Mouse (Mus musculus): Measurements from ENCODE around the gene Stx18. TPM values are rescaled to one million over a fixed set of nuclear protein-coding genes. Genes with fewer than 3 reads are reported as not detected.

Stx18 gene
- polyA plus RNA-seq, 1 experiment from 2014 or later: 53.2 TPM

DNA sequence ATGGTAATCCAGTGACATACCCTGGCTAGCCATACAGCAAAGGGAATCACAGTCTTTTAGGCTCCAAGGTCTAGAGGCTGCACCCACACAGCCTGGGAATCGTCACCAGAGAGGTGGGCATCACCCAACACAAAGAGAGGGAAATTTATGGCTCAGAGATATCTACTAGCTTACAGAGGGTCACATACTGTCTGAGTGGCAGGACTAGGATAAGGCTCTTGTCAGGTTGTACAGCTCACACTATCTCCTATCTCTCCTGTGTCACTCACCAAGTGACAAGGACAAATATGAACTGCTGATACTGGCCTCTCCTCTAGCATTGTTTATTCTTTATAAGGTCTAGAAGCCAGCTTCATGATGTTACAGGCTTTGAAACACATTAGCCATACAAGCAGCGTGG lies 90.8 kb downstream of the Stx18 start:
- no peak for ATAC-seq (ENCODE audit: insufficient read depth, low FRiP score, low TSS enrichment)
- H3K9ac ChIP-seq (ENCODE audit: low read length): no peak overlapping the region
- H3K36me3 ChIP-seq (ENCODE audit: control insufficient read depth, insufficient read depth, low read length): peaks cover 3% of the 10 kb centered on the region
- no peaks in the 10 kb centered on the region for H3K9me3 ChIP-seq (ENCODE audit: control insufficient read depth, low read length)
- no peaks in the 10 kb centered on the region for H3K27me3 ChIP-seq (ENCODE audit: control insufficient read depth, insufficient read depth, low read length)
- no peak overlapping the region for H3K27ac ChIP-seq (ENCODE audit: low read depth, low read length)
- no peaks in the 10 kb centered on the region for H3K4me1 ChIP-seq (ENCODE audit: control insufficient read depth, insufficient read depth, low read length)
- DNase-seq (ENCODE audit: low spot score): no peak
- H3K4me3 ChIP-seq (ENCODE audit: low read depth, low read length): no peak overlapping the region
- WGBS: 94% methylated on average over 2 of the region's 2 CpGs
- no peak overlapping the region for H3K4me2 ChIP-seq (ENCODE audit: low read depth)

DNA sequence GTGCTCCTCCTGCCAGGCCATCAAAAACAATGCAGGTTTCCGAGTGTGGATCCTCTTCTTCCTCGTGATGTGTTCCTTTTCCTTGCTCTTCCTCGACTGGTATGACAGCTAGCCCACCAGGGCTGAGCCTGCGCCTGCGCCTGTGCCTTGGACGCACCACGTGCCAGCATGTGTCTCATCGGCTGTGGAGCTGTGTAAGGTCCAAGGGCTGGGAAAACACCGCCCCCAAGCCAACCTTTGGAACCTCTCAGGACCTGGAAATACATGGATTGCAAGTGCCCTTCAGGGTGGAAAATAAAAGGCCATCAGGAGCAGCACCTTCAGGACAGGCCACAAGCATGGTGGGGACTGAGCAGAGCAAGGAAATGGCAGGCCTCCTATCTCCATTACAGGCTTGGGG lies 97.7 kb downstream of the Stx18 start:
- 95% methylated on average over 9 of the region's 9 CpGs for WGBS
- Histone ChIP-seq H3K4me3 (ENCODE audit: low read depth, low read length) (no peak overlapping the region), H3K27ac (ENCODE audit: low read depth, low read length) (no peak overlapping the region), H3K4me1 (ENCODE audit: control insufficient read depth, insufficient read depth, low read length) (no peaks in the 10 kb centered on the region), H3K9me3 (ENCODE audit: control insufficient read depth, low read length) (no peaks in the 10 kb centered on the region), H3K9ac (ENCODE audit: low read length) (no peak overlapping the region), H3K4me2 (ENCODE audit: low read depth) (no peak overlapping the region), H3K27me3 (ENCODE audit: control insufficient read depth, insufficient read depth, low read length) (no peaks in the 10 kb centered on the region), H3K36me3 (ENCODE audit: control insufficient read depth, insufficient read depth, low read length) (peaks cover 18% of the 10 kb centered on the region)
- DNase-seq (ENCODE audit: low spot score) (no peak), ATAC-seq (ENCODE audit: insufficient read depth, low FRiP score, low TSS enrichment) (no peak)

DNA sequence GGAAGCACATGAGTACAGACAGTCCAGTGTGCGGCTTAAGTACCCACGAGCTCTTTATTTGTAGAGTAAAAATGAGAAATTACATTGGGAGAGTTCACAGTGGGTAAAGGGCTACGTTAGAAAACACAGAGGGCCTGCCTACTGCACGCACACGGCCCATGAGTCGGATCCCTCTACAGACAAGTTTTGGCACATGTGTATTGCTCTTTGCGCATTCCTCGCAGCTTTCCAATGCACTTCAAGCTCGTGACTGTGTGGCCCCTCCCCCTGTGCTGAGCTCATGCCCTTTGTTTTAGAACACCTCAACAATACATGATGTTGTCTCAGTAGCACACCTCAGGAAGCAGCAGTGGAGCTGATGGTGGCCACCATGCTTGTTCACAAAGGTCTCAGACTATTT lies 98.6 kb downstream of the Stx18 start:
- Histone ChIP-seq H3K27me3 (ENCODE audit: control insufficient read depth, insufficient read depth, low read length) (no peaks in the 10 kb centered on the region), H3K4me3 (ENCODE audit: low read depth, low read length) (no peak overlapping the region), H3K4me2 (ENCODE audit: low read depth) (no peak overlapping the region), H3K9ac (ENCODE audit: low read length) (no peak overlapping the region), H3K4me1 (ENCODE audit: control insufficient read depth, insufficient read depth, low read length) (no peaks in the 10 kb centered on the region), H3K9me3 (ENCODE audit: control insufficient read depth, low read length) (no peaks in the 10 kb centered on the region), H3K27ac (ENCODE audit: low read depth, low read length) (no peak overlapping the region), H3K36me3 (ENCODE audit: control insufficient read depth, insufficient read depth, low read length) (peaks cover 21% of the 10 kb centered on the region)
- 91% methylated on average over 9 of the region's 9 CpGs for WGBS
- ATAC-seq (ENCODE audit: insufficient read depth, low FRiP score, low TSS enrichment) (no peak), DNase-seq (ENCODE audit: low spot score) (no peak)

DNA sequence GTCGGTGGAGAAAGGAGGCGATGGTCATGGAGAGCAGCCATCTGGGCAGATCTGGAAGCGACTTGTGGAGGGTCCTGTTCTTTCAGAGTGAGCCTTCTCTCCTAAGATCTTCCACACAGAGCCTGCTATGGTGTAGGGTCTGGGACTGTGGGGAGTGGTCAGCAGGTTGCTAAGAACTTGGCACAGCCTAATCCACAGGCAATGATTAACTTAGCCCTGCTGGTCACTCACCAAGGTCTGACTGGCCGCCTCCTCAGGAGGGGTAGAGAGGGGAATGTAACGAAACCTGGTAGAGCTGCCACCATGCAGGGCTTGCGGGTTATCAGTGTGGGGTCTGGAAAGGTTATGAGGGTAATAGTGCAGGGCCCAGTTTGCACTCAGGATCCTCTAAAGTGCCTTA lies 102.4 kb downstream of the Stx18 start:
- ATAC-seq (ENCODE audit: insufficient read depth, low FRiP score, low TSS enrichment) (no peak), DNase-seq (ENCODE audit: low spot score) (no peak)
- WGBS: 89% methylated on average over 6 of the region's 6 CpGs
- peaks cover 23% of the 10 kb centered on the region for H3K36me3 ChIP-seq (ENCODE audit: control insufficient read depth, insufficient read depth, low read length)
- no peaks in the 10 kb centered on the region for H3K9me3 ChIP-seq (ENCODE audit: control insufficient read depth, low read length)
- no peaks in the 10 kb centered on the region for H3K4me1 ChIP-seq (ENCODE audit: control insufficient read depth, insufficient read depth, low read length)
- H3K27ac ChIP-seq (ENCODE audit: low read depth, low read length): no peak overlapping the region
- no peak overlapping the region for H3K4me3 ChIP-seq (ENCODE audit: low read depth, low read length)
- no peak overlapping the region for H3K4me2 ChIP-seq (ENCODE audit: low read depth)
- H3K9ac ChIP-seq (ENCODE audit: low read length): no peak overlapping the region
- H3K27me3 ChIP-seq (ENCODE audit: control insufficient read depth, insufficient read depth, low read length): no peaks in the 10 kb centered on the region

DNA sequence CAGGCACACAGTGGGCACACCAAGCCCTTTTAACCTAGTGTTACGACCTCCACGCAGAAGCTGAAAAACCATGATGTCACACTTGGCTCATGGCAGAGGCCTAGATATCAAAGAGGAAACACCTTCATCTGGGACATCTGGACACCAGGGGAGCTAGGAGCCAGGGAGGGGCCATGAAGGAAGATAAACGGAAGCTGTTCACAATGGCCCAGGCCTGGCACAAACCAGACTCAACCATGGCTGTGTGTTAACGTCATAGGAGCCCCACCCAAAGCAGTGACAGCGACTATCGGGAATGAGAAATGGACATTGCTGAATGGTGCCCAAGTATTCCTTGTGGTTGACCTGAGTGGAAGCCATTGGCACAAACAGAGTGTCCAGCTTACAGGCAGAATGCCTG lies 108.0 kb downstream of the Stx18 start:
- DNase-seq (ENCODE audit: low spot score): no peak
- Histone ChIP-seq H3K4me2 (ENCODE audit: low read depth) (no peak overlapping the region), H3K27ac (ENCODE audit: low read depth, low read length) (no peak overlapping the region), H3K4me3 (ENCODE audit: low read depth, low read length) (no peak overlapping the region), H3K4me1 (ENCODE audit: control insufficient read depth, insufficient read depth, low read length) (no peaks in the 10 kb centered on the region), H3K9ac (ENCODE audit: low read length) (no peak overlapping the region), H3K36me3 (ENCODE audit: control insufficient read depth, insufficient read depth, low read length) (peaks cover 26% of the 10 kb centered on the region), H3K9me3 (ENCODE audit: control insufficient read depth, low read length) (no peaks in the 10 kb centered on the region), H3K27me3 (ENCODE audit: control insufficient read depth, insufficient read depth, low read length) (no peaks in the 10 kb centered on the region)
- ATAC-seq (ENCODE audit: insufficient read depth, low FRiP score, low TSS enrichment): no peak
- WGBS: 90% methylated on average over 6 of the region's 6 CpGs

DNA sequence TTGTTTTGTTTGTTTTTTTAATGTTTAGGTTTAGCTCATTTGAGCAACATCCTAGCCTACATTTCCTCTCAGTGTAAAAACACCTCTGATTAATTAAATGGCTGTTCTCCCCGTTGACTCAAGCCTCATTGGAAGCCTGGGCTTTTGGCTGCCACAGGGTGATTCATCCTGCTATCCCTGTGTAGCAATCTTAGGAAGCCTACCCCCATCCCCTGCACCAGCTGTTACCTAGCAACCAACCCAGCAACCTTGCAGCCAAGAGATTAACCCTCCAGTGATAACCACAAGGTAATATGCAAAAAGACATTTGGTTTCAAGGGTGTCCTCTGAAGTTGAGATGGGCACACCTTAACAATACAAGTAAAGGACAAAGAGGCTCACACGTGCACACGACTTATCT lies 112.7 kb downstream of the Stx18 start:
- H3K4me1 ChIP-seq (ENCODE audit: control insufficient read depth, insufficient read depth, low read length): no peaks in the 10 kb centered on the region
- no peak overlapping the region for H3K27ac ChIP-seq (ENCODE audit: low read depth, low read length)
- DNase-seq (ENCODE audit: low spot score) (no peak), ATAC-seq (ENCODE audit: insufficient read depth, low FRiP score, low TSS enrichment) (no peak)
- no peak overlapping the region for H3K4me3 ChIP-seq (ENCODE audit: low read depth, low read length)
- peaks cover 32% of the 10 kb centered on the region for H3K36me3 ChIP-seq (ENCODE audit: control insufficient read depth, insufficient read depth, low read length)
- 75% methylated on average over 3 of the region's 3 CpGs for WGBS
- no peaks in the 10 kb centered on the region for H3K27me3 ChIP-seq (ENCODE audit: control insufficient read depth, insufficient read depth, low read length)
- no peaks in the 10 kb centered on the region for H3K9me3 ChIP-seq (ENCODE audit: control insufficient read depth, low read length)
- H3K9ac ChIP-seq (ENCODE audit: low read length): no peak overlapping the region
- no peak overlapping the region for H3K4me2 ChIP-seq (ENCODE audit: low read depth)

DNA sequence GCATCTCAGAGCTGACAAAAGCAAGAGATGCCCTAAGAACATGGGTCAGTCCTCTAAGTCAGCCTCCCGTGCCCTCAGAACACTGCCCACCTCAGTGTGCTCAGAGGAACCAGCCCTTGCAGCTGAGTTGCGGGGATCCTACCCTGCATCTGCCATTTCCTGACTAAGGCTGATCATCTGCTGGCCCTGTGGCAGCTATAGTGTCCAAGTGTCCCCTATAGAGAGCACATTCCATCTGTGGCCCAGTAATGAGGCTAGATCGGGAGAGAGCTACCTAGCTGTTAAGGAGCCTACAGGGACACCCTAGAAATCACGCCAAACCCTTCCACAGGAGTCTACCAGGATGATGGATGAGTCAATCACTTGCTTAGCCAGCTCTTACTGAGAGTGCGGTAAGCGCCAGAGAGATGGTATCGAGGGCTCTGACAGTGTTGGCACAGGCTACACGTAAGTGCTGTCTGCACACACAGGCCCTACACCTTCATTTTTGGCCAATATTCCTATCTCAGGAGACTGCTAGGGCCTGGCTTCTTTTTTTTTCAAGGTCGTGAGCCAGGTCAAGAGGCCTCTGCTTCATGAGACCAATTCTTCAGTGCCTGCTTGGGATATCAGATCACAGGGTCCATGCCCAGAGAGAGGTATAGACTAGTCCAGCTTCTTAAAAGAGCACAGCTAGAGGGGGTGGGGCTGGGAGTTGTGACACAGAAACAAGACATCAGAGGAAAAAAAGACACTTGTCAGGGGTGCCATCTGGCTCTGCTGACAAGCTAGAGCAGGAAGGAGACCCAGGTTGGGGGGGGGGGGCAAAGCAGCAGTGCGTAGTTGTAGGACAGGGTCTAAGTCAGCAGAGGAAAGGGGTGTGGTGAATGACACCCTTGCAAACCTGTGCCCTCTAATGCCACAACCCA lies 113.9 kb downstream of the Stx18 start:
- H3K4me3 ChIP-seq (ENCODE audit: low read depth, low read length): no peak overlapping the region
- 83% methylated on average over 9 of the region's 10 CpGs for WGBS
- H3K27me3 ChIP-seq (ENCODE audit: control insufficient read depth, insufficient read depth, low read length): no peaks in the 10 kb centered on the region
- peaks cover 6% of the 10 kb centered on the region; the same call in 1 of the 2 replicates for H3K4me1 ChIP-seq (ENCODE audit: control insufficient read depth, insufficient read depth, low read length)
- no peaks in the 10 kb centered on the region for H3K9me3 ChIP-seq (ENCODE audit: control insufficient read depth, low read length)
- no peak overlapping the region for H3K27ac ChIP-seq (ENCODE audit: low read depth, low read length)
- ATAC-seq (ENCODE audit: insufficient read depth, low FRiP score, low TSS enrichment) (no peak), DNase-seq (ENCODE audit: low spot score) (no peak)
- peaks cover 37% of the 10 kb centered on the region for H3K36me3 ChIP-seq (ENCODE audit: control insufficient read depth, insufficient read depth, low read length)
- no peak overlapping the region for H3K4me2 ChIP-seq (ENCODE audit: low read depth)
- no peak overlapping the region for H3K9ac ChIP-seq (ENCODE audit: low read length)

DNA sequence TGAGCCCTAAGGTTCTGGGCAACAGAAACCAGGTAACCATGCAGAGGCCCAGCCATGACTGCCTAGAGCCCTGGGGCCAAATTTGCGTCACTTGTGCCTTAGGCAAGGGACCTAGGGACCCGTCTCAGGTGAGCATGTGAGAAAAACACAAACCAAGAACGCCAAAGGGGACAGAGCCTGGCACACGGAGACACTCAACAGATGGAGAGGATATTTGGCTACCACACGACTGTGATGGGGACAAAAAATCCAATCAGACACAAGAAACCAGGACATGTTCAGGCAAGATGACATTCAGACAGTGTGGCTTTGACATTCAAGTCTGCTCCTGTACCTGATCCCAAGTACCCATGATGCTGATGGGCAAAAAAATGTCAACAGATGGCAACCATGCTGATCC lies 115.1 kb downstream of the Stx18 start:
- no peak overlapping the region for H3K9ac ChIP-seq (ENCODE audit: low read length)
- no peak overlapping the region for H3K4me2 ChIP-seq (ENCODE audit: low read depth)
- peaks cover 34% of the 10 kb centered on the region for H3K36me3 ChIP-seq (ENCODE audit: control insufficient read depth, insufficient read depth, low read length)

DNA sequence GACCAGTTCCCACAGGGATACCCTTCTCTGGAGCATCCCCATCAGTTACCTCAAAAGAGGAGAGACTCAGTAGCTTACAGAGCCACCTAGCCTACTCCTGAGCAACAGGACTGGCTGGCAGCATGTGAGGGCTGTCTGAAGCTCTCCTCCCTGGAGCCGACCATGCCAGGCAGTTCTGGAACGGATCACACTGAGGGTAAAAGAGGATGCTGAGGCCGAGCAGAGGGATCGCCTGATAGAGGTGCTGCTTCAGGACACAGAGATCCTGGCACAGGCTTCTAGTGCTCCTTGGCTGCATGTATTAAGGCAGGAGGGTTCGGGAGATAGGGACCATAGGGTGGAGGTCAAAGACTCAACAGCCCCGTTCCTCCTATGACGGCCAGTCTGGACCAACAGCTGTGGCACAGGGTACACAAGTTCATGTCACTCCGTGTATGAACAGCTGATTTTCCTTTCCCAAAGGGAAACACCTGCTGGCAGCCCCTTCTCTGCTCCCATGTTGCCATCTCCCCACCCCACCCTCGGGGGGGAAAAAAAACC lies 119.0 kb downstream of the Stx18 start:
- H3K36me3 ChIP-seq (ENCODE audit: control insufficient read depth, insufficient read depth, low read length): peaks cover 23% of the 10 kb centered on the region
- ATAC-seq (ENCODE audit: insufficient read depth, low FRiP score, low TSS enrichment): no peak
- peaks cover 18% of the 10 kb centered on the region for H3K4me1 ChIP-seq (ENCODE audit: control insufficient read depth, insufficient read depth, low read length)
- peak overlapping the region; percentile 99 for H3K9ac ChIP-seq (ENCODE audit: low read length)
- H3K27ac ChIP-seq (ENCODE audit: low read depth, low read length): no peak overlapping the region
- 77% methylated on average over 9 of the region's 9 CpGs for whole genome bisulfite sequencing
- no peak for DNase-seq (ENCODE audit: low spot score)
- H3K4me3 ChIP-seq (ENCODE audit: low read depth, low read length): peak overlapping the region; percentile 86
- no peaks in the 10 kb centered on the region for H3K9me3 ChIP-seq (ENCODE audit: control insufficient read depth, low read length)
- peak overlapping the region; percentile 73 for H3K4me2 ChIP-seq (ENCODE audit: low read depth)
- H3K27me3 ChIP-seq (ENCODE audit: control insufficient read depth, insufficient read depth, low read length): peaks cover 5% of the 10 kb centered on the region; the same call in 1 of the 2 replicates

More for the DNA sequence above, 115.1 kb downstream of the Stx18 start:
- Histone ChIP-seq H3K27me3 (ENCODE audit: control insufficient read depth, insufficient read depth, low read length) (no peaks in the 10 kb centered on the region), H3K9me3 (ENCODE audit: control insufficient read depth, low read length) (no peaks in the 10 kb centered on the region), H3K4me3 (ENCODE audit: low read depth, low read length) (no peak overlapping the region), H3K4me1 (ENCODE audit: control insufficient read depth, insufficient read depth, low read length) (peaks cover 12% of the 10 kb centered on the region), H3K27ac (ENCODE audit: low read depth, low read length) (no peak overlapping the region)
- WGBS: 90% methylated on average over 5 of the region's 5 CpGs
- DNase-seq (ENCODE audit: low spot score) (no peak), ATAC-seq (ENCODE audit: insufficient read depth, low FRiP score, low TSS enrichment) (no peak)

All from neural tube, embryonic 11.5 days (tissue).